Mouse (Mus musculus) heart, postnatal 0 days (tissue): ENCODE results near the gene Gm45623. TPM values are rescaled to one million over a fixed set of nuclear protein-coding genes. Genes with fewer than 3 reads are reported as not detected.

Experiments
- ATAC-seq: fragments of 200-750 bp; cut with Nextera tagmentation; 2 replicates; pipeline ENCODE4 v1.8.0; 2017; ENCODE audit warnings: low read depth, moderate number of reproducible peaks, moderate library complexity; ENCODE audit not compliant: insufficient read depth
- DNase-seq: peaks from one replicate; pipeline ENCODE4 v3.0.0-alpha.2; 2016; ENCODE audit warnings: low spot score
- H3K27ac ChIP-seq: fragments of 300-500 bp; sonication (generic); 2 replicates; pipeline ENCODE4 v1.5.1; 2014; ENCODE audit warnings: low read depth, mild to moderate bottlenecking
- H3K27me3 ChIP-seq: fragments of 300-500 bp; sonication (generic); 2 replicates; pipeline ENCODE4 v1.6.1; 2014; ENCODE audit warnings: low read length, mixed read lengths; ENCODE audit not compliant: control insufficient read depth, insufficient read depth
- H3K36me3 ChIP-seq: fragments of 300-500 bp; sonication (generic); replicated peaks from 2 replicates; pipeline ENCODE4 v1.6.1; 2014; ENCODE audit warnings: low read length, mixed read lengths; ENCODE audit not compliant: control insufficient read depth, insufficient read depth
- H3K4me1 ChIP-seq: fragments of 300-500 bp; sonication (generic); 2 replicates; pipeline ENCODE4 v1.6.1; 2014; ENCODE audit warnings: antibody characterized with exemption; ENCODE audit not compliant: control insufficient read depth, insufficient read depth
- H3K4me2 ChIP-seq: fragments of 300-500 bp; sonication (generic); 2 replicates; pipeline ENCODE4 v1.6.1; 2014; ENCODE audit warnings: low read depth, mild to moderate bottlenecking, low read length, moderate library complexity
- H3K4me3 ChIP-seq: fragments of 300-500 bp; sonication (generic); 2 replicates; pipeline ENCODE4 v1.5.1; 2014; ENCODE audit warnings: low read depth, low read length
- H3K9ac ChIP-seq: fragments of 300-500 bp; sonication (generic); replicated peaks from 2 replicates; pipeline ENCODE4 v1.6.1; 2014; ENCODE audit warnings: low read depth, low read length, mixed read lengths
- H3K9me3 ChIP-seq: fragments of 300-500 bp; sonication (generic); replicated peaks from 2 replicates; pipeline ENCODE4 v1.6.1; 2016; ENCODE audit warnings: low read length; ENCODE audit not compliant: control insufficient read depth
- CTCF ChIP-seq: IDR thresholded peaks from 2 replicates; pipeline ENCODE4 v1.5.1; 2016; ENCODE audit warnings: antibody characterized with exemption, control low read depth, low read depth
- EP300 ChIP-seq: IDR thresholded peaks from 2 replicates; pipeline ENCODE4 v1.6.1; 2016; ENCODE audit warnings: antibody characterized with exemption, low read depth
- WGBS: fragments of 180-500 bp; shearing (Covaris S2); extraction: QIAGEN DNeasy Blood & Tissue Kit; methylation state at CpG from one replicate; pipeline ENCODE4 v1.1.7; 2014; 5-methylcytosine and 5-hydroxymethylcytosine counted together
- polyA plus RNA-seq: library from polyadenylated mRNA; unstranded; fragments of >200 nt; fragmentation: Nextera tagmentation; extraction: Ambion mirVana; gene quantifications from 2 replicates; pipeline ENCODE4 v1.2.1, GENCODE M21; 2015
- total RNA-seq: library from RNA; depleted of rRNA; stranded (reverse); fragments of >200 nt; gene quantifications from 2 replicates; pipeline ENCODE4 v1.2.3, GENCODE M21; 2014; ENCODE audit warnings: low replicate concordance; rRNA removed

Gene Gm45623
- total and polyA plus RNA-seq, 2 experiments from 2014 or later, result not detected

DNA sequence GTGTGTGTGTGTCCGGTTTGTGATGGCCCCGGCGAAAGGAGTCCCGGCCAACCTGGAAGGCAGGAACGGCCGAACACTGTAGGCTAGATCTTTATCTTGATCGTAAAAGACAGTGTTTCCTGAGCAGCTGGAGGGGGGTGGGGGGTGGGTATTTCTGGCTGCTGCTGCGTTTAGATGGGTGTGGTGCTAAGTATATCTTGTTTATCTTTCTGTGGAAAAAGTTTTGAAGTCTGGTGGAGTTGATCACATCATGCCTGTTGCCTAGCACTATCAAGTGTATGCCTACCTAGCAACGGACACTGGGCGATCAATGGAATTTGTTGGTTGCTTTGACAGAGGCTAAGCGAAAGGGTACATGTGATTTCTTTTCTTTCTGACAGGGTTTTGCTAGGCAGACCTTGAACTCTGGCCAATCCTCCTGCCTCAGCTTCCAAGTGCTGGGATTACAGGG, 49.7 kb downstream of the Gm45623 start:
- 1% methylated on average over 11 of the region's 11 CpGs for WGBS
- ATAC-seq (peak; percentile 6; the same call in 1 of the 2 replicates), DNase-seq (peak; percentile 41)
- TF ChIP-seq CTCF (no peak), EP300 (no peak; the same call in none of the 2 replicates)
- H3K9me3 ChIP-seq, result no peaks in the 10 kb centered on the region
- H3K27ac ChIP-seq, result peak overlapping the region; percentile 97
- H3K27me3 ChIP-seq, result no peaks in the 10 kb centered on the region
- H3K4me1 ChIP-seq, result peaks cover 30% of the 10 kb centered on the region
- no peaks in the 10 kb centered on the region for H3K36me3 ChIP-seq
- H3K4me3 ChIP-seq, result peak overlapping the region; percentile 78
- peak overlapping the region; percentile 77 for H3K4me2 ChIP-seq
- H3K9ac ChIP-seq, result peak overlapping the region; percentile 88

DNA sequence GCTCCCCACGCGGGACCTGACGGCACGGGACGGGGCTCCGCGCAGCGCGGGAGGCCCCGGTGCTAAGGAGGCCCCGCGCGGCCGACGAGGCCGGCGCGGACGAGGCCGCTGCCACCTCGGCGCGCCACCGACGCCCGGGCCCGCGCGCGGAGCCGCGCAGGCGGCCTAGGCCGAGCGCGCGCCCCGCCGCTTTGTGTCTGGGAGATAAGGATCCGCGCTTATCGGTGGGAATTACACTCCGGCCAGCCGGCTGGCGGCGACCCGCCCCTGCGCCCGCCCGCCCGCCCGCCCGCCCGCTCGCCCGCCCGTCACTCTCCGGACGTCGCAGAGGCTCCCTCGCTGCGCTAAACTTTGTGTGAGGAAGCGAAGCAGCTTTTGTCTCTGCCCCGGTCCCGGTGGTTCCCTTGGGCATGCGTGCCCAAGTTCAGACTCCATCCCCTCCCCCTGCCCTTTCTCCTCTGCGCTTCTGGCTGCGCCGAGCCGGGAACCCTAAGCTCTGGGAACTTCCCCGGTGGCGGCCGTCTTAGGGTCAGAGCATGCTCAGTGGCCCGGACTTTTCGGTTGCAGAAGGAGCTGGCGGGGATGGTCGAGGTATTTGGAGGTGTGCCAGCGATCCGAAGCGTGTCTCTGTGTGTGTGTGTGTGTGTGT, 50.3 kb downstream of the Gm45623 start:
- Histone ChIP-seq H3K9me3 (no peaks in the 10 kb centered on the region), H3K4me2 (peak overlapping the region; percentile 77), H3K9ac (peak overlapping the region; percentile 88), H3K27me3 (no peaks in the 10 kb centered on the region), H3K27ac (peak overlapping the region; percentile 97), H3K36me3 (no peaks in the 10 kb centered on the region), H3K4me1 (peaks cover 30% of the 10 kb centered on the region), H3K4me3 (peak overlapping the region; percentile 78)
- peak; percentile 71 for ATAC-seq
- TF ChIP-seq EP300, result no peak; the same call in 1 of the 2 replicates
- no peak for TF ChIP-seq CTCF
- peak; percentile 49 for DNase-seq
- WGBS, result under 1% methylated on average over 61 of the region's 80 CpGs

DNA sequence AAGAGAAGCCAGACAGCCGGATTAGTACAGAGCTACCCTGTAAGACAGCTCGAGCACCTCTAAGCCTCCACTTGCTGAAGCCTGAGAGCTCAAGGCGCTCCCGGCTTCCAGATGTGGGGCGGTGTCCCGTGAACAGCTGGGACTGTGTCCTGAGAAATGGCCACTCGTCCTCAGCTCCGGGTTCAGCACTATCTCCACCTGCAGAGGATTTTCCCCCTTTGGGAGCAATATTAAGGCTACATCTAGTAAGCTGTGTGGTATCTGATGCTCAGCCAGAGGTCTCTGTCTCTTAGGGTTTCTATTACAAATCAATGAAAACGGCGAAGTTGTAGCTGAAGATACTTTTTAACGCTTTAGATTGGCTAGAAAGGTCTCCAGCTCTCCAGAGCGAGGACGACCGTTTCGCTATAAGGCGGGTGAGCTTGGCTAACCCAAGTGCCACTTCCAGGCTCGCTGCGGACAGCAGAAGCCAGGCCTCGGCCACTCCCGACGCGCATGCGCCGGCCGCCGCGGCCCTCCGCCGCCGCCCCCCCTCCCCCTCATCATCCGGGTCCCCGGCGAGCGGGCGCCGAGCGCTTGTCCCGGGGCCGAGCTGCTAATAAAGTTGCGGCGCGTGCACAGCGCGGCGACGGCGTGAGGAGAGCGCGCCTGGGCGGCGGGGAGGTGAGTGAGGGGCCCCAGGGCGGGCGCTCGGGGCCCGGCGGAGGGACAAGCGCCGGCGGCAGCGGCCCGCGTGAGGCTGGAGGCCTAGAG, 51.0 kb downstream of the Gm45623 start, which contains the start of gene Smad5:
TSS of gene Smad5 (plus strand) at position 542 of the 753 bp plus-strand sequence.
- Histone ChIP-seq H3K9ac (peak within 1 kb of the TSS; percentile 88), H3K27ac (peak within 1 kb of the TSS; percentile 97), H3K4me3 (peak within 1 kb of the TSS; percentile 78), H3K36me3 (no peaks in the 10 kb centered on the region), H3K27me3 (no peaks in the 10 kb centered on the region), H3K4me2 (peak within 1 kb of the TSS; percentile 77), H3K9me3 (no peaks in the 10 kb centered on the region), H3K4me1 (peaks cover 26% of the 10 kb centered on the region)
- DNase-seq, result peak; percentile 85
- peak; percentile 91 for ATAC-seq
- WGBS, result 4% methylated on average over 60 of the region's 62 CpGs
- TF ChIP-seq EP300 (no peak; the same call in 1 of the 2 replicates), CTCF (no peak)

Other genes starting within 250 kb of the Gm45623 start
- 0.08 and 1.1 TPM in 2 replicates for gene Fbxl21, start 231.4 kb downstream of the Gm45623 start, total RNA-seq
- gene Fbxl21, start 231.4 kb downstream of the Gm45623 start, polyA plus RNA-seq, result 0.70 and 0.92 TPM in 2 replicates
- not detected in 2 replicates for gene Lect2, start 205.3 kb downstream of the Gm45623 start, total RNA-seq
- gene Lect2, start 205.3 kb downstream of the Gm45623 start, polyA plus RNA-seq, result not detected in 2 replicates
- gene Tgfbi, start 144.3 kb downstream of the Gm45623 start, total RNA-seq, result 31.3 and 43.1 TPM in 2 replicates
- gene Tgfbi, start 144.3 kb downstream of the Gm45623 start, polyA plus RNA-seq, result 23.1 and 24.3 TPM in 2 replicates
- gene Smad5, start 50.8 kb downstream of the Gm45623 start, total RNA-seq, result 29.2 and 36.9 TPM in 2 replicates
- 10.1 and 12.0 TPM in 2 replicates for gene Smad5, start 50.8 kb downstream of the Gm45623 start, polyA plus RNA-seq
- gene Trpc7, start 142.2 kb upstream of the Gm45623 start, total RNA-seq, result not detected in 2 replicates
- gene Trpc7, start 142.2 kb upstream of the Gm45623 start, polyA plus RNA-seq, result 0.07 TPM in 1 of 2 replicates, not detected in the other